Mouse (Mus musculus) kidney, adult 9 months (tissue): ENCODE data around the gene Hist2h2aa2.
"Not testable (repeated sequence)": the region's sequence is repeated elsewhere in the genome, so short reads cannot be mapped to it uniquely, and the experiment has no call there.

Experiments used
- DNase-seq: peaks from one replicate; pipeline ENCODE4 v3.0.0; 2022

Gene Hist2h2aa2

DNA sequence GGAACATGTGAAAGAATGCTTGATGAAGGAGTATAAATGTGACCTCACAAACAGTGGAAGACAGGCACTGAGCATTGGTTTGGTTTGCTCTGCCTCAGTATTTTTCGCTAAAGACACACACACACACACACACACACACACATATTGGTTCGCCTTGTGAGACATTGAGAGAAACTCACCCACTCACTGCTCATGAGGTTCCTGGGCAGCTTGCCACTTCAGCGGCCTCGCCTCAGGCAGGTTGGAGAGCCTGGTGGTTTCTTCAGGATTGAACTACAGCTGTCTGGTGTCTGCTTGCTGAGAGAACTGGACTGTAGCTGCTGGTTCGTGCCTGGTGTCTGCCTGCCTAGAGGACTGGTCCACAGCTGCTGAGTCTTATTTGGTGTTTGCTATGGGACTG lies 20.1 kb upstream of the Hist2h2aa2 start:
- no peak for DNase-seq

DNA sequence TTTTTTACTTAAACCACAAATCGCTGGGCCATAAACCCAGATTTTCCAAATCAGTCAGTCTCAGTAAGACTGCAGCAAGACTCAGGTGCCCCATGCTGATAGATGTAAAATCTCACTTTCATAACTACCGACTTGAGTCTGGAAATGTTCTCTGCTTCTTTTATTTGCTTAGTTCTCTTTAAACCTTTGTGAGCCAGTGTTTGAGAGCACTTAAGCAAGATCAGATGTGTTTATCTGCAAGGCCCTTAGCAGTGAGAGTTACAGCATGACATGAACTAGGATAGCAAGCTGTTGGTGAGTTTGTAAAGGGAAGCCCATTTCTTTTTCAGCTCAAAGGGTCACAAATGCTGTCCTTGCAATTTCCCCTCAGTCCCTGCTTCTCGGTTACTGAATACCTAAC lies 17.1 kb upstream of the Hist2h2aa2 start:
- no peak for DNase-seq

DNA sequence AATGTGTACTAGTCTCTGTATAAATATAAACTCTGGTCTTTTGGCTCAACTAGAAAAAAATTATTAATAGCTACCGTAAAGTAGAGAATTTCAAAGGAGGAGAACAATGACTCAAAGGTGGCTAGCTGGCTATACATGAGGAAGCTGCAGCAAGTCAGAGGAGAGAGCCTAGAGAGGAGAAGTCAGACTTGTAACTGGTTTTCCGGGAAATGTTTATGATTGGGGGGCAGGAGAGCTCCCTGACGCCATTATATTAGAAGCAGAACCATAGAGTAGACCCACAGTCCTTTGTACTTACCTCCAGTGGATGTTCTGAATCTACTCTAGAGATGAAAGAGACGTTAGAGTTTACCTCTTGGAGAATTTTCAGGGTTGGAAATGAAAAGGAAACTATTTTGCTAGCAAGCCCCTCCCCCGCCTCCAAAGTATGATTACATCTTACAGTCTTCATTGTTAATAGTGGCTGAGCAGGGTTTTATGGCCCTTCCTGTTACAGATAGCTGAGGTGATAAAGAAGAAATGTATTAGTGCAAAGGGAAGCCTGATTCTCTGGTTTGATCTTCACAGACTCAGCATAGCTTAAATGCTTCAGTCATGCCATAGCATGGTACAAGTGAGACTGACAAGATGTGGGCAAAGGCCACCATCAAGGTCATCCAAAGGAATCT lies 16.0 kb upstream of the Hist2h2aa2 start:
- no peak for DNase-seq

DNA sequence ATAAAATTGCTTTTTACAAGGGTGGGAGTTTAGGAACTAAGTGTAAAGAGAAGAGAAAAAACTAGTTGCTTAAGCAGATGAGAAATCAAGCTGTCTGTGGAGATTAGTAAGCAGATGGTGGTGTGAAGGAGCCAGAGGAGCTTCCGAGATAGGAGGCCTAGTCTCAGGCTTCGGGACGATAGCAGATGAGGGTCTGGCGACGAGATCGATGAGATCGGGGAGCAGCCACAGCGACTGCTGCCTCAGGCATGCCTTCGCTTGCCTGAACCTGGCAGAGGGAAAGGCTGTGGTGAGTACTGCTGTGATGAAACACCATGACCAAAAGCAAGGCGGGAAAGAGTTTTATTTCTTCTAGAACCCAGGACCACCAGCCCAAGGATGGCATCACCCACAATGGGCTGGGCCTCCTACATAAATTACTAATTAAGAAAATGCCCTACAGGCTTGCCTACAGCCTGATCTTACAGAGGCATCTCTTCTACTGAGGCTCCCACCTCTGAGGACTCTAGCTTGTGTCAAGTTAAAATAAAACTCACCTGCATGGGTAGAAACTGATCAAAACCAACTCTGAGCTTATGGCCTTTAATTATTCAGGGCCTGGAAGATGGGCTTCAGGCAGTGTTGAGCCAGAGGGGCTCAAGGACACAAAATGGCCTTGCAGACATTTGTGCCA lies 14.7 kb upstream of the Hist2h2aa2 start:
- no peak for DNase-seq

DNA sequence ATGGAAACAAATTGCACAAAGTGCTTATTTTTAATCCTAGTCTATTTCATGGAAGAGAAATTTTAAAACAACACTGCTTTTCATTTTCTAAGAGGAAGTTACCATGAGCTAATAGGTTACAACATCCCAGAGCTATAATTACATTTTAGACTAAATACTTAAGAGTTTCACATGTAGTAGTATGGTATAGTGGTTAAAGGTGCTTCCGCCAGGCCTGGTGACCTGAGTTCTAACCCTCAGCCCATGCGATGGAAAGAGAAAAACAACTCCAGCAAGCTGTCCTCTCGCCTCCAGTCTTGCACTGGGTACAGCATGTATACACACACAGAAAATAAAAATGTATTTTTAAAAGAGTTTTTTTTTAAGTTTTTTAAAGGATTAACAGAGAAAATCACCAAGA lies 11.7 kb upstream of the Hist2h2aa2 start:
- no peak for DNase-seq

DNA sequence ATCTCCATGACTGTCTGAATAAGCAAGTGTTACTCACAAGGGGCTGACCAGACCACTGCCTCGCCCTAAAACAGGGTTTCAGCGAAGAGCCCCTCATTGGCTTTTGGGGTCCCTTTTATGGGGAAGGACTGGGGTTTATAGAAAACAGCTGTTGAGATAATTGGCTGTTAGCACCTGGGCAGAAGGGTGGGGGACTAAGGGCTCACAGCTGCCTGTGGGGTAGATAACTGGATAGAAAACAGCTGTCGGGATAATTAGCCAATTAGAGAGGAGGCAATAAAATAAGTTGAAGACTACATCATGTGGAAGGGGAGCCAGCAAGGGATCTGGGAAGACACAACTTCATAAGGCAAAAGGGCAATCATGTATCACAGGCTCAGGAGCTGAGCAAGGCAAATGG lies 10.8 kb upstream of the Hist2h2aa2 start:
- DNase-seq, result no peak

DNA sequence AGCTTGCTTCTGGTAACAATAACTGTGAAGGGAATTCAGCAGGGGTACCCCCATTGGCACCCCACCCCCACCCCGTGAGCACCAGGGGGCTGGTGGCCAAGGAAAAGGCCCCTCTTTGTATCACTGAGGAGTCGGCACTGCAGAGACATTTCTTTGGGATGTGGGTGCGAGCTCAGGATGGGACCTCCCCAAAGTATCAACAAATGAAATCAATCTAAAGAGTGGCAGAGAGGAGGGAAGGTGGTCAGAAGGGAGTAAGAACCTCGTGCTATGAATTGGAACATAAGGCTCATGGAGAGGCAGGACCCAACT lies 8.9 kb upstream of the Hist2h2aa2 start:
- DNase-seq, result no peak

DNA sequence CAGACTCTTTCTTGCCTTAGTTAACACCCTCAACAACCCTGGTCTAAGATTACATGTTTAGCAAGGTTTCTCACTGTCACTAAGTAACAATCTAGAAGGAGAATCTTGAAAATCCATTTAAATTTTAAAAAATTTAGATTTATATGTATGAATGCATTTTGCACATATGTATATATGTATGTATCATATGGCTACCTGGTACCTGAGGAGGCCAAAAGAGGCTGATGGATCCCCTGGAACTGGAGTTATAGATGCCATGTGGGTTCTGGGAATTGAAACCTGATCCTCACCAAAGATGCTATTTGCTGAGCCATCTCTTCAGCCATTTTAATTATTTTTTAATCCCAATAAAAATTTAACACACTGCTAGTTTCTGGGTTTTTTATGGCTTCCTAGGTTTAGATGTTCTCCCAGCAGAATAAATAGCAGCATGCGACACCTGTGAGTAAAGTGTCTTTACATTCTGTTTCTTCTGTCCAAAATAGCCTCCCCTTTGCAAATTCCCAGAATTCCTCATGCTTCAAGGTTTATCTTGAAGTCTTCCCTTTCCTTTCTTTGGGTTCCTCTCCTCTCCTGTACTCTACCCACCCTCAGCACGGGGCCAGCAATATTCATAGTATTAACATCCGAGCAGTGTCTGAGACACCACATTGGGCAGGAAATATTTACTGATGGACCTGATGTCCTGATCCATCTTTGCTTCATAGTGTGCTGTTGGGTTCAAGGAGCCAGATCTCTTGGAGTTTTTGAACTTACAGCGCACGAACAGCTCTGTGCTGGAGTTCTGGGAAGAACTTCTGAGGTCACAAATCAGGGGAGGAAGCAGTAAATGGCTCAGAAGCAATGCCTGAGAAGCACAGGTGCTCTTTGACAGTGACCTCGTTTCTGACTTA lies 8.3 kb upstream of the Hist2h2aa2 start:
- DNase-seq, result no peak

DNA sequence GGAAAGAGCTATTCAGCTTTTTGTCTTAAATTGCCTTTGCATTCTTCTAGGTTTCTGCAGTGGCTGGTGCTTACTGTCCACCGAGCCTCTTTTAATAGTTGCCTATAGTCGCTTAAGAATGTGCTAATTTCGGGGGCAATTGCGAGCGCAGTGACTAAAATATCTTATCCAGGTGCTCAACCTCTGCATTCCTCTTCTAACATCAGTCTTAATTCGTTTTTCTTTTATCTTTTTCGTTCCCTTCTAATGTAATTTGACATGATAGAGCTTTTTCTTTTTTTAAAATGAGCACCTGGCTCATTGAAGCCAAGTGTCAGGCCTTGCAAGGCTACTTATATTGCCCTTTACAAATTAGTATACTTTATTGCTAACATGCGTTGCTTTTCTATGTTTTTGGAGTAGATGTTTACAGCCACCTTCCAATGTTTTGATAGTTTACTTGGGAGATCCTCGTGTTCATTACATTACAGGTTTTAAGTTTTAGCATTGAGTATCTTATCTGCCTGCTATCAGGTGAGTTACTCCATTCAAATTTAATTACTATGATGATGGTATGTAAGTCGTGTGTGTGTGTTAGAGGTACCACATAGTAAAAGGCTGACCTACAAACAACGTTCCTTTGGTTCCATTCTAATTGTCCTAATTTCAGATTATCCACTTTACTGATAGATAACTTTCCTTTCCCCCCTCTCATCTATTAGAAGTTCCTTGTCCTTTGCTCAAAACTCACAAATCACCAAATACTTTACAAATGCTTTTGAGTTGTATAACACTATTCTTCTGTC lies 7.5 kb upstream of the Hist2h2aa2 start:
- no peak for DNase-seq

DNA sequence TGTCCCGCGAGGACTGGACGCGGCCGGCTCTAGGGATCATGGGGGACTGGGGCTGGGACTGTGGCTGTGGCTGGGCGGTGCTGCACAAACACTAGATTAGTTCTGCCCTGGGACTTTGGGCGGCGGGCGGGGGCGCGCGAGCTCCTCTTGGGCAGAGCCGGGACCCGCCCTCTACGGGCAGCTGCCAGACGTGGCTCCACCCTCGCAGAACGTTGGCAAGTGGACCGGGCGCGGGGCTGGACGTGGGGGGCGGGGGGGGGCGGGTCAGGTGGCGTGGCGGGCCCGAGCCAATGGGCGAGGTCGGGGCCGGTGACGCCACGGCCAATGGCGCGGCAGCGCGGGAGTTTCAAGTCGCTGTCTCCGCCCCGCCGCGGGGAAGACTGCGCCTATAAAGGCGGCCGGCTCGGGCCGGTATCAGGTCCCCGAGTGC lies 6.4 kb upstream of the Hist2h2aa2 start, which contains the start of gene Hist2h3c1:
Gene Hist2h3c1 (plus strand): TSS at position 259 of the 430 bp plus-strand sequence.
- not testable (repeated sequence) for DNase-seq

DNA sequence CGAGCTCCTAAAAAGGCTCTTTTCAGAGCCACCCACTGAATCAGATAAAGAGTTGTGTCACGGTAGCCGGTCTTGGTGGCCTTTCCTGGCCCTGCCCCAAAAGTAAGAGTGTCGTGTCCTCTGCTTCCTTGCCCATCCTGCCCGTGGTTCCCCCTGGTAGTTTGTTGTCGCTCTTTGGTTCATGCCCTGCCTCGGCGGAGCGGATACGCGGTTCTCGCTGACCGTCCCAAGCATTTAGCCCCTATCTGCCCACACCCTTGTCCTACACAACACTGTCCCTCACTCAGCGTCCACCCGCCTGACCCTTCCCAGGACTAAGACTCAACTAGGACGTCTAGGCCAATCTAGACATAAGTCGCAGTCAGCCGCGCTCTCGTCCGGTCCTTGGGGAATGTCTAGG lies 5.9 kb upstream of the Hist2h2aa2 start:
- DNase-seq, result not testable (repeated sequence)

DNA sequence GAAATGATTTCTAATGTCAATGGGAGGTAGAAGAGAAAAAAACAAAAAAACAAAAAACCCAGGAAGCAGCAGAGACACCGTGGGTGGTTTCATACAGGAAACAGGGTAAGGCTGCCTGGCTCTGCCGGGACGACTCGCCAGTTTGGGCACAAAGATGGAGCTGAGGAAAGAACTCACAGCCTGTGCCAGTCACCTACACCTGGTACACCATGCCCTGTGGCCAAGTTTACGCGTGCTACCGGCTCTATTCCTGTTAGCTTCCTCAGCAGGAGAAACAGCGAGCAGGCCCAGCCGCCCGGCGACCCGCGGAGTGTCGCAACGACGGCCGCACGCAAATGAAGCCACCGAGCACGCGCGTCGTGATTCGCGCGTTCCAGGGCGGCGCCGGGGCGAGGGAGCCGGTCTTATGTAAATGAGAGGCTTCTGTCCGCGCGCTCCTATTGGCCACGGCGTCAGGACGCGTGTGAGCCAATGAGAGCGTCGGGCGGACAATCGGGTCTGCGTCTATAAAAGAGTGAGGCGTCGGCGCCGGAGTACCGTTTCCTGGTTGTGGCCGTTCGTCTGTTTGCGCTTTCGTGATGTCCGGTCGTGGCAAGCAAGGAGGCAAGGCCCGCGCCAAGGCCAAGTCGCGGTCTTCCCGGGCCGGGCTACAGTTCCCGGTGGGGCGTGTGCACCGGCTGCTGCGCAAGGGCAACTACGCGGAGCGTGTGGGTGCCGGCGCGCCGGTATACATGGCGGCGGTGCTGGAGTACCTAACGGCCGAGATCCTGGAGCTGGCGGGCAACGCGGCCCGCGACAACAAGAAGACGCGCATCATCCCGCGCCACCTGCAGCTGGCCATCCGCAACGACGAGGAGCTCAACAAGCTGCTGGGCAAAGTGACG lies 5.2 kb upstream of the Hist2h2aa2 start, which contains the start of gene Hist2h2aa1:
Gene Hist2h2aa1 (plus strand): TSS at position 495 of the 884 bp plus-strand sequence.
- DNase-seq, result peak; percentile 89

DNA sequence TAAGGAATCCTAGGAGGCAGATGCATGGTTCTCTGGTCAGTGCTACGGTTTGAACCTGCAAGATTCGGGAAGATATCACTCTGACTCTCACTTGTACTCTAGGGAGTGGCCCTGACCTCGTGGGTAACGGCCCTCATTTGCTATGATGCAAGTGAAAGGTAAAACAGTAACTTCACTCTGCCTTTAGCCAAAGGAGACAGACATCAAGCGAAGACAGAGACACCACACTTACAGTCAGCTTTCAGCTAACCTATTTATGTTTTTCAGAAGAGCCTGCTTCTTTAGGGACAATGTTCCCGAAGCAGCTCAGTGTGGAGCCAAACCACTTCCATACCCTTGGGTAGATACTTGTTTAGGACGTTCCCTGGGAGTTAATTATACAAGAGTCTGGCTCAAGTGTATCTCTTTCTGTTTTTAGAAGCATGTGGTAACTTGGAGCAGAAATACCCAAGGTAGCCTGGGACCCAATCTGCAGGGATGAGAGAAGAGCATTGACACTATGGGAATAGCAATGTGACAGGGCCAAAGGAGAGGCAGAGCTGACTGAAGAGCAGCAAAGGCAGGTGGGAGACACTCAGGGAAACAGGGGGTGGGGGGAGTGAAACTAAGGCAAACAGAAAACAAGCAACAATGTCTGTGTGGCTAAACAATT lies 4.0 kb upstream of the Hist2h2aa2 start:
- peak; percentile 70 for DNase-seq

DNA sequence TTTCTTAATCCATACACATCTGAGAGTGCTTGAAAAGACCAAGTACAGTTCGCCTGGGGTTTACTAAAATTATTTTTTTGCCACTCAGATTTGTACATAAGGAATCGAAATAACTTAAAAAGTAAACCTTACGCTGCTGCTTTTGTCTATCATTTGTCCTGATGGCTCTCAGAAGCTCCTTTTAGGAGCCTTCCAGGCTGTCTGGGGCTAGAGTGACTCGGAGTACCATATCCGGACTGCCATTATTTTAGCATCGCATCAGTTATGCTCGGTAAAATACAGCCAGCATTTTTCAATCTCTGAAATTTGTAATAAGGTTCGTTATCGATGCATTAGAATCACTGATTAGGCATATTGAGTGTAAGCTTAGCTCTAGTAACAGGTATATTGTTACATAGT lies 722 bp upstream of the Hist2h2aa2 start:
- peak; percentile 32 for DNase-seq

DNA sequence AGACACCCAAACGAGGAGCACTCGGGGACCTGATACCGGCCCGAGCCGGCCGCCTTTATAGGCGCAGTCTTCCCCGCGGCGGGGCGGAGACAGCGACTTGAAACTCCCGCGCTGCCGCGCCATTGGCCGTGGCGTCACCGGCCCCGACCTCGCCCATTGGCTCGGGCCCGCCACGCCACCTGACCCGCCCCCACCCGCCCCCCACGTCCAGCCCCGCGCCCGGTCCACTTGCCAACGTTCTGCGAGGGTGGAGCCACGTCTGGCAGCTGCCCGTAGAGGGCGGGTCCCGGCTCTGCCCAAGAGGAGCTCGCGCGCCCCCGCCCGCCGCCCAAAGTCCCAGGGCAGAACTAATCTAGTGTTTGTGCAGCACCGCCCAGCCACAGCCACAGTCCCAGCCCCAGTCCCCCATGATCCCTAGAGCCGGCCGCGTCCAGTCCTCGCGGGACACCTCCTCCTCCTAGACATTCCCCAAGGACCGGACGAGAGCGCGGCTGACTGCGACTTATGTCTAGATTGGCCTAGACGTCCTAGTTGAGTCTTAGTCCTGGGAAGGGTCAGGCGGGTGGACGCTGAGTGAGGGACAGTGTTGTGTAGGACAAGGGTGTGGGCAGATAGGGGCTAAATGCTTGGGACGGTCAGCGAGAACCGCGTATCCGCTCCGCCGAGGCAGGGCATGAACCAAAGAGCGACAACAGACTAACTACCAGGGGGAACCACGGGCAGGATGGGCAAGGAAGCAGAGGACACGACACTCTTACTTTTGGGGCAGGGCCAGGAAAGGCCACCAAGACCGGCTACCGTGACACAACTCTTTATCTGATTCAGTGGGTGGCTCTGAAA lies 902 bp downstream of the Hist2h2aa2 start, which contains the start of gene Hist2h3c2:
Gene Hist2h3c2 (minus strand): TSS at position 174 of the 840 bp plus-strand sequence.
- peak; percentile 48 for DNase-seq

DNA sequence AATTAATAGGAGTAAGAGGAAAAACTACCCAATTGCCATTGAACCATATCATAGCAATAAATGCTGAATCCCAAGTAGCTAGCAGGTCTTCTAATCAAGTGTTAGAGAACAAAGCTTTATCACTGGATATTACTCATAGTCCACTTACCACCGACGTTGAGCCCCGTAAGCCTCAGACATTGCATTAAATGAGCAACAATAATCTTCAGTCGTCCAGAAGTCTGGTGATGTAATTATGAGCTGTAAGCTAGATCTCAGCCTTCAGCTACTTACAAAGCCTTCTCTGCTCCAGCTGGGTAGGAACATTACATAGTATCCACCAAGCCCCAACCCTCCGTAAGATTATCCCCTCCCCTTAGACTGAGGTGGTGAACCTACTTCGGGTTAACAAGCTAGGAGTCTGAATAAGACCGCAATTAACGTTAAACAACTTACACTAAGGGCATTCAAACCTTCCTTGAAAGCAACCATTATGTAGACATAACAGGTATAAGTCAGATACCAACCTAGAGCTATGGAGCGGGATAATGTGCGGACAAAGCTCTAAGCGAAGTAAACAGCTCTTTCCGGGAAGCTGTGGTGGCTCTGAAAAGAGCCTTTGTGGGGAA lies 2.1 kb downstream of the Hist2h2aa2 start:
- no peak for DNase-seq

DNA sequence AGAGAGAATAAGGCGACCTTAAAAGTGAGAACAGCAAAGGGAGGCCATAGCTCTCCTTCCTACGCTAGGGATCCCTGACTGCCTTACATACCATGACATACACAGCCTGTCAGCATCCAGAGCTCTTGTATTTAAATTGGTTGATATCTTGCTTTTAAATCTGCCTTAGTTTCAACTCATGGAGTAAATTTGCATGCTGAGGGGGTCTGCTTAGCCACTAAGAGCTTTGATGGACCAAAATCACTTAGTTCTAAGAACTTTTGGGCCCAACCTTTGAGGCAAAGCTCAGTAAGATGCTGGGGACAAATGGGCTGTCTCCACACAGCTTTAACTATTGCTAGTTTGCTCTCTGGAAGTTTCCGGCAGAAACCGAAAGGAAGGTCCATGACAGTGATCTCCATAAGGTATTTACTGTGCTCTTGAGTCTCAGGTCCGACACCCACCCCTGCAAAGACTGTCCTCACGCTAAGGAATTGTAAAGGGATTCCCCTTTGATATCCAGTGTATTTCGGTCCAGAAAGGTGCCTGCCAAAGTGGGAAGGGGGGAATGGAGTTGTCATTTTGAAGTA lies 2.7 kb downstream of the Hist2h2aa2 start:
- DNase-seq, result no peak

DNA sequence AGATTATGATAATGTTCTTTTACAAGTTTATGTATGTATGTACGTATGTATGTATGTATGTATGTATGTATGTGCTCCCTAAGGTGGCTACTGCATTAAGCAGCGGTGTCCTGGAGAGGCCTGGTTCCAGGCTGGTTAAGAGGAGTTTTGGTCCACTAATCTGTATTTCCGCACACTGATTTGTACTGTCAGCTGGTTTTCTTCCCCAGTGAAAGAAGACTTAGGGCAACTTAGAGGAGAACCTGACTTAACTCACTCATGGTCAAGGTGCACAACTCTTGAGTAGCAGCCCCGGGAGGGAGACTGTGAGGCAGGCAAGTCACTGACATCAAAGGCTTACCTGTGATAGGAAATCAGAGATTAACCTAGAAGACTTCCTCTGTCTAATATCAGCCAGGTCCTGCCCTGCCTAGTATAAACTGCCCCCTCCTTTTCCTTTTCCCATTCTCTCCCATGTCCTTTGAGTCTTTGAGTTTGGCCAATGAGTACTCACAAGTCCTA lies 3.2 kb downstream of the Hist2h2aa2 start:
- no peak for DNase-seq

DNA sequence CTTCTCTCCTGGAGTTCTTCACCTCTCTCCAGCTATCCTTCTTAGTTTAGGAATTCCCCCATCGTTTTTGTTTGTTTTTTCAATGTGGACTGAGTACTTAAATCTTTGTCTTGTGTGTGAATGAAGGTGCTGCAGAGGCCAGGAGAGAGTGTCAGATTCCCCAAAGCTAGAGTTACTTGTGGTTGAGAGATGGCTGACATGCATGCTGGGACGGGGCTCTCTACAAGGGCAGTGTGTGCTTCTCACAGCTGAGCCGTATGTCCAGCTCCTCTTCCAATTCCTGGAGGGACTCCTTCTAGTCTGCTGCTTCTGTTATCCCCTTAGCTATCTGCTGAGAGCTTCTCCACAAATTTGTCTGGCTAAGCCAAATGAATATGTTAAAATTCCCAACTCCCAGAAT lies 4.2 kb downstream of the Hist2h2aa2 start:
- no peak for DNase-seq
